Mouse (Mus musculus): ENCODE results near the gene Pnliprp2. TPM values are rescaled to one million over a fixed set of nuclear protein-coding genes. Genes with fewer than 3 reads are reported as not detected.
A peak's percentile ranks its signal among the peaks of the same experiment; 100 is the strongest.

Gene Pnliprp2
- polyA plus RNA-seq (2015; fragmentation: Nextera tagmentation; extraction: Ambion mirVana): 0.09 TPM in 1 of 2 replicates, not detected in the other

DNA sequence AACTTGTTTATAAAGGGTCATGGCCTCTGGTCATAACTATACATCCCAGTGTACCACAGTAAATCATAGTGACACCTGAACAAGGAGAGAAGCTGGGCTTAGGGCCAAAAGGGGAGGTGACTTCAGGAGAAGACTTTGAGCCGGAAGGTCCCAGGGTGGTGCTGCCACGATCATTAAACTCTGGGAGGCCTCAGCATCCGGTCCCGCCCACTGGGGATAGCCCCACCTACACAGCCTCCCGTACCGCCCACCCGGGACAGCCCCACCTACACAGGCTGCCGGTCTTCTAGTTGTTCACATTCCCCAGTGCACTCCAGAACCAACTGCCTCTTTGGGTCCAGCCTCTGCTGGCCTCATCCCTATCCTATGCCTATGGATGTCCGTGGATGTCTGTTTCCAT, at the start of gene Pnliprp2:
TSS of gene Pnliprp2 (plus strand) at position 297 of the 400 bp plus-strand sequence.
- Histone ChIP-seq H3K4me2 (replicated peaks) (no peak within 1 kb of the TSS), H3K27ac (no peak within 1 kb of the TSS), H3K36me3 (no peaks in the 10 kb centered on the region), H3K4me1 (replicated peaks) (peaks cover 3% of the 10 kb centered on the region; the same call in 1 of the 2 replicates), H3K9me3 (no peaks in the 10 kb centered on the region), H3K9ac (replicated peaks) (no peak within 1 kb of the TSS), H3K4me3 (replicated peaks) (no peak within 1 kb of the TSS), H3K27me3 (no peaks in the 10 kb centered on the region)
- WGBS: 65% methylated on average over 9 of the region's 9 CpGs
- ATAC-seq: no peak

GRCm38 (mm10) chr19:58717925-58718324, 41.6 kb upstream of the Pnliprp2 start:
- WGBS: 88% methylated on average over 4 of the region's 4 CpGs

GRCm38 (mm10) chr19:58720439-58720838, 39.1 kb upstream of the Pnliprp2 start:
- Histone ChIP-seq H3K4me1 (replicated peaks) (no peaks in the 10 kb centered on the region), H3K27ac (no peak overlapping the region), H3K4me2 (replicated peaks) (no peak overlapping the region), H3K9me3 (no peaks in the 10 kb centered on the region), H3K36me3 (no peaks in the 10 kb centered on the region), H3K27me3 (no peaks in the 10 kb centered on the region), H3K9ac (replicated peaks) (no peak overlapping the region), H3K4me3 (replicated peaks) (no peak overlapping the region)
- no peak for ATAC-seq

More at GRCm38 (mm10) chr19:58717925-58718324, 41.6 kb upstream of the Pnliprp2 start:
- no peak for ATAC-seq
- H3K36me3 ChIP-seq: no peaks in the 10 kb centered on the region
- no peaks in the 10 kb centered on the region for H3K4me1 ChIP-seq (replicated peaks)
- H3K27me3 ChIP-seq: no peaks in the 10 kb centered on the region
- no peak overlapping the region for H3K4me3 ChIP-seq (replicated peaks)
- H3K27ac ChIP-seq: no peak overlapping the region
- no peaks in the 10 kb centered on the region for H3K9me3 ChIP-seq
- H3K4me2 ChIP-seq (replicated peaks): no peak overlapping the region
- no peak overlapping the region for H3K9ac ChIP-seq (replicated peaks)

DNA sequence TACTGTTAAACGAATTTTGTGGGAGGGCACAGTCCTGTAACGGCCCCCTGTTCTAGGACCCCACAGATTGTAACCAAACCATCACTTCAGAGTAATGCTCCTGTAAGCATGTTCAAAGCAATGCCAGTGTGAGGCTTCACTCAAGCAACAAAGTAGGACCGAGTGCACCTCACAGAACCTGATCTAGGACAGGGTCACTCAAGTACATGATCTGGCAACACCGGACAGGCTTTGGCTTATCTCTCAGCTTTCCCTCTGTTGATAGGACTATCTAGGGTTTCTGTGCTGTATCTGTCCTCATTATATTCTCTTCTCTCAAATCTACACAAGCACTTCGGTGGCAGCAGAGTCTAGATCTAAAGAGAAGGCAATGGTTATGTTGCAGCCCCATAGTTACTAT, 33.0 kb upstream of the Pnliprp2 start:
- H3K4me2 ChIP-seq (replicated peaks): no peak overlapping the region
- no peaks in the 10 kb centered on the region for H3K27me3 ChIP-seq
- peaks cover 5% of the 10 kb centered on the region; the same call in 1 of the 2 replicates for H3K4me1 ChIP-seq (replicated peaks)
- WGBS: 88% methylated on average over 5 of the region's 5 CpGs
- ATAC-seq: no peak
- no peaks in the 10 kb centered on the region for H3K9me3 ChIP-seq
- no peak overlapping the region for H3K27ac ChIP-seq
- H3K9ac ChIP-seq (replicated peaks): no peak overlapping the region
- H3K4me3 ChIP-seq (replicated peaks): no peak overlapping the region
- no peaks in the 10 kb centered on the region for H3K36me3 ChIP-seq

GRCm38 (mm10) chr19:58727756-58728155, 31.8 kb upstream of the Pnliprp2 start:
- Histone ChIP-seq H3K4me2 (replicated peaks) (no peak overlapping the region), H3K4me3 (replicated peaks) (no peak overlapping the region), H3K9me3 (no peaks in the 10 kb centered on the region), H3K27ac (no peak overlapping the region), H3K4me1 (replicated peaks) (peaks cover 5% of the 10 kb centered on the region; the same call in 1 of the 2 replicates), H3K9ac (replicated peaks) (no peak overlapping the region), H3K36me3 (no peaks in the 10 kb centered on the region), H3K27me3 (no peaks in the 10 kb centered on the region)
- 89% methylated on average over 5 of the region's 5 CpGs for WGBS
- ATAC-seq: no peak

GRCm38 (mm10) chr19:58728445-58729031, 31.0 kb upstream of the Pnliprp2 start, which contains the start of gene Pnliprp1:
Gene Pnliprp1 (plus strand): TSS chr19:58728887.
- no peak for ATAC-seq
- Histone ChIP-seq H3K27me3 (no peaks in the 10 kb centered on the region), H3K27ac (0 out of 2 replicates have a peak within 1 kb of the TSS, but pooled peaks have one; percentile 25), H3K4me1 (replicated peaks) (peaks cover 5% of the 10 kb centered on the region; the same call in 1 of the 2 replicates), H3K4me3 (replicated peaks) (no peak within 1 kb of the TSS), H3K9ac (replicated peaks) (no peak within 1 kb of the TSS), H3K4me2 (replicated peaks) (no peak within 1 kb of the TSS), H3K36me3 (no peaks in the 10 kb centered on the region), H3K9me3 (no peaks in the 10 kb centered on the region)
- WGBS: 61% methylated on average over 5 of the region's 5 CpGs

- Histone ChIP-seq H3K4me2 (replicated peaks) (no peak overlapping the region), H3K4me3 (replicated peaks) (no peak overlapping the region), H3K4me1 (replicated peaks) (peaks cover 5% of the 10 kb centered on the region; the same call in 1 of the 2 replicates), H3K9me3 (no peaks in the 10 kb centered on the region), H3K36me3 (no peaks in the 10 kb centered on the region), H3K27me3 (no peaks in the 10 kb centered on the region), H3K27ac (no peak overlapping the region), H3K9ac (replicated peaks) (no peak overlapping the region)
- WGBS: 84% methylated on average over 6 of the region's 6 CpGs
- ATAC-seq: no peak
These were observed 26.3 kb upstream of the Pnliprp2 start for GRCm38 (mm10) chr19:58733216-58733615.

- Histone ChIP-seq H3K27ac (no peak overlapping the region), H3K4me3 (replicated peaks) (no peak overlapping the region), H3K4me2 (replicated peaks) (no peak overlapping the region), H3K36me3 (no peaks in the 10 kb centered on the region), H3K9me3 (no peaks in the 10 kb centered on the region), H3K27me3 (no peaks in the 10 kb centered on the region), H3K4me1 (replicated peaks) (no peaks in the 10 kb centered on the region), H3K9ac (replicated peaks) (no peak overlapping the region)
- 90% methylated on average over 4 of the region's 4 CpGs for WGBS
- ATAC-seq: no peak
These were observed 21.4 kb upstream of the Pnliprp2 start for GRCm38 (mm10) chr19:58738111-58738510.

- Histone ChIP-seq H3K27ac (no peak overlapping the region), H3K27me3 (no peaks in the 10 kb centered on the region), H3K36me3 (no peaks in the 10 kb centered on the region), H3K9me3 (no peaks in the 10 kb centered on the region), H3K4me3 (replicated peaks) (no peak overlapping the region), H3K4me2 (replicated peaks) (no peak overlapping the region), H3K4me1 (replicated peaks) (no peaks in the 10 kb centered on the region), H3K9ac (replicated peaks) (no peak overlapping the region)
- no peak for ATAC-seq
- 57% methylated on average over 6 of the region's 6 CpGs for WGBS
These were observed 18.5 kb upstream of the Pnliprp2 start for GRCm38 (mm10) chr19:58741036-58741435.

DNA sequence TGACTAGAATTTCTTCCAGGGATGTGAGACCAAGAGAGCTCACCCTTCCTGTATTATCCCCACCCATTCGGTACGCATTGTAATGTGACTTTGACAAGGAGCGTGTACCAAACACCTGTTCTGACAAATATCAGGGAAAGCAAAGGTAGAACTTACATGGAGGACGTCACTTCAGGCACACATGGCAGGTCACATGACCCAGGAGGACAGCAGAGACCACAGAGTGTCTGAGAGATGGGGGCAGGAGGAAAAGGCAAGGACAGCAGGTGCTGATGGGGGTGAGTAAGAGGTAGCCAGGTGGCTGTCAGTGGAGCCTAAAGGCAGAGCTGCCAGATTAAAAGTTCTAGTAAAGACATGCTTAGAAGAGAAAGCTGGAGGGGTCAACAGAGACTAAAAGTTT, 16.8 kb upstream of the Pnliprp2 start:
- H3K36me3 ChIP-seq: no peaks in the 10 kb centered on the region
- H3K4me3 ChIP-seq (replicated peaks): no peak overlapping the region
- H3K4me1 ChIP-seq (replicated peaks): no peaks in the 10 kb centered on the region
- no peaks in the 10 kb centered on the region for H3K27me3 ChIP-seq
- WGBS: 90% methylated on average over 4 of the region's 4 CpGs
- no peak overlapping the region for H3K9ac ChIP-seq (replicated peaks)
- no peak overlapping the region for H3K27ac ChIP-seq
- H3K4me2 ChIP-seq (replicated peaks): no peak overlapping the region
- no peak for ATAC-seq
- H3K9me3 ChIP-seq: no peaks in the 10 kb centered on the region

DNA sequence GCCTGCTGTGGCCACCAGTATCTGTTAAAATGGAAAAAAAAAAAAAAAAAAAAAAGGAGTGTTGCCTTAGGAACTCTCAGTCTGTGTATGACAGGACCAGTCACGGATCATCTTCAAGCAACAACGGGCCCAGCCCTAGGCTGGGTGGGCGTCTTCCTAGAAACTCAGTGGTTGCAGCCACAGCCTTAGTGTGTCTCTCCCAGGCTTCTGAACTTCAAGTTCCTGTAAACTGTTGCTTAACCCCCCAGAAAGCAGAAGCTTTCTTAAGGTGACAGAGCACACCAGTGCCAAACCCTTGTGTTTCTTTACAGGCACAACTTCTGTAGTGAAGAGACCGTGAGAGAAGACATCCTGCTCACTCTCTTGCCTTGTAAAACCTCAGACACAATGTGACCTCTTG, 15.8 kb upstream of the Pnliprp2 start:
- Histone ChIP-seq H3K36me3 (no peaks in the 10 kb centered on the region), H3K27ac (no peak overlapping the region), H3K27me3 (no peaks in the 10 kb centered on the region), H3K4me1 (replicated peaks) (no peaks in the 10 kb centered on the region), H3K9me3 (no peaks in the 10 kb centered on the region), H3K4me2 (replicated peaks) (no peak overlapping the region), H3K4me3 (replicated peaks) (no peak overlapping the region), H3K9ac (replicated peaks) (no peak overlapping the region)
- WGBS: 86% methylated on average over 4 of the region's 4 CpGs
- ATAC-seq: no peak

- Histone ChIP-seq H3K4me2 (replicated peaks) (no peak overlapping the region), H3K4me3 (replicated peaks) (no peak overlapping the region), H3K9ac (replicated peaks) (no peak overlapping the region), H3K4me1 (replicated peaks) (no peaks in the 10 kb centered on the region), H3K27me3 (no peaks in the 10 kb centered on the region), H3K9me3 (no peaks in the 10 kb centered on the region), H3K27ac (no peak overlapping the region), H3K36me3 (no peaks in the 10 kb centered on the region)
- ATAC-seq: no peak
- WGBS: 91% methylated on average over 9 of the region's 9 CpGs
These were observed 12.0 kb upstream of the Pnliprp2 start for GRCm38 (mm10) chr19:58747498-58748000.

- Histone ChIP-seq H3K9me3 (peaks cover 4% of the 10 kb centered on the region; the same call in 1 of the 2 replicates), H3K27me3 (no peaks in the 10 kb centered on the region), H3K4me1 (replicated peaks) (no peaks in the 10 kb centered on the region), H3K4me2 (replicated peaks) (no peak overlapping the region), H3K27ac (no peak overlapping the region), H3K36me3 (no peaks in the 10 kb centered on the region), H3K9ac (replicated peaks) (no peak overlapping the region), H3K4me3 (replicated peaks) (no peak overlapping the region)
- ATAC-seq: no peak
- WGBS: 86% methylated on average over 2 of the region's 2 CpGs
These were observed 8.7 kb upstream of the Pnliprp2 start for GRCm38 (mm10) chr19:58750822-58751221.

Measured in midbrain, embryonic 13.5 days (tissue).